Mouse (Mus musculus) hindbrain, embryonic 16.5 days (tissue): ENCODE results near the gene Crxos. TPM values are rescaled to one million over a fixed set of nuclear protein-coding genes. Genes with fewer than 3 reads are reported as not detected.

Experiments used
- ATAC-seq: fragments of 200-750 bp; cut with Nextera tagmentation; 2 replicates; pipeline ENCODE4 v1.8.0; 2017; ENCODE audit warnings: moderate TSS enrichment, moderate library complexity
- H3K27ac ChIP-seq: fragments of 300-500 bp; sonication (generic); 2 replicates; pipeline ENCODE4 v1.5.1; 2014; ENCODE audit warnings: low read depth, mild to moderate bottlenecking, control low read depth, low read length, moderate library complexity
- H3K27me3 ChIP-seq: fragments of 300-500 bp; sonication (generic); replicated peaks from 2 replicates; pipeline ENCODE4 v1.6.1; 2014; ENCODE audit warnings: low read length; ENCODE audit not compliant: control insufficient read depth, insufficient read depth
- H3K36me3 ChIP-seq: fragments of 300-500 bp; sonication (generic); 2 replicates; pipeline ENCODE4 v1.6.1; 2014; ENCODE audit warnings: mild to moderate bottlenecking, low read length, moderate library complexity, mixed read lengths; ENCODE audit not compliant: control insufficient read depth, insufficient read depth
- H3K4me1 ChIP-seq: fragments of 300-500 bp; sonication (generic); 2 replicates; pipeline ENCODE4 v1.6.1; 2014; ENCODE audit warnings: low read depth, low read length; ENCODE audit not compliant: control insufficient read depth, insufficient read depth
- H3K4me2 ChIP-seq: fragments of 300-500 bp; sonication (generic); 2 replicates; pipeline ENCODE4 v1.6.1; 2014; ENCODE audit warnings: mild to moderate bottlenecking, low read length, control low read depth, moderate library complexity
- H3K4me3 ChIP-seq: fragments of 300-500 bp; sonication (generic); 2 replicates; pipeline ENCODE4 v1.5.1; 2014; ENCODE audit warnings: mild to moderate bottlenecking, low read length, control low read depth, moderate library complexity
- H3K9ac ChIP-seq: fragments of 300-500 bp; sonication (generic); 2 replicates; pipeline ENCODE4 v1.6.1; 2014; ENCODE audit warnings: low read depth, mild to moderate bottlenecking, control low read depth, low read length, moderate library complexity
- H3K9me3 ChIP-seq: fragments of 300-500 bp; sonication (generic); 2 replicates; pipeline ENCODE4 v1.6.1; 2014; ENCODE audit warnings: mild to moderate bottlenecking, low read length, moderate library complexity; ENCODE audit not compliant: control insufficient read depth
- WGBS: fragments of 180-500 bp; shearing (Covaris S2); extraction: QIAGEN DNeasy Blood & Tissue Kit; methylation state at CpG from one replicate; pipeline ENCODE4 v1.1.7; 2014; 5-methylcytosine and 5-hydroxymethylcytosine counted together
- polyA plus RNA-seq: library from polyadenylated mRNA; unstranded; fragments of >200 nt; fragmentation: Nextera tagmentation; extraction: Ambion mirVana; gene quantifications from 2 replicates; pipeline ENCODE4 v1.2.1, GENCODE M21; 2015

Gene Crxos
- polyA plus RNA-seq, 1 experiment from 2014 or later, result not detected

DNA sequence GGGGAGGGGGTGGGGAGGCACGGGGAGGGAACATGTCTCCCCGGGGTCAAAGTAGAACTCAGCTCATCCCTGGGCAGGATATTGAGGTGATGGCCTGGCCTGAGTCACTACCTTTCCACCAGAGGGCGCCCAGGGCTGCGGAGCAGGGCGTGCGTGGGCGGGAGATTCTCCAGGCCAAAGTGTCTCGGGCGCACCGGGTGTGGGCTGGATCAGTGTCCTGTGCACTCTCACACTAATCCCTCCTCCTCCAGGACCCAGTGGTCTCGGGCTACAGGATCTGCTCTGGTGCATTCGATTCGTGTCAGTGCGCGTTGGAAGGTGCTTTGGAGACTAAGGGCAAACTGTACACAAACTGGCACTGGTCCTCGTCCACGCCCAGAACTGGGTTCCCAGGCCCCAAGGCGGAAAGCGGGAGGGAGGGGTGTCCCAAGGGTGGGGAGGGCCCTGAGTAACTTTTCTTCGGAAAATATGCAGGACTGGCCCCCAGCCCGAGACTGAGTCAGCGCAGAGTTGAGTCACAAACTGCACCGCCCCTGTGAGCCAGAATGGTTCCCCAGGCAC, 66.0 kb downstream of the Crxos start:
- peak overlapping the region; percentile 57 for H3K9ac ChIP-seq
- no peak overlapping the region for H3K27ac ChIP-seq
- ATAC-seq, result no peak
- H3K4me1 ChIP-seq, result peaks cover 17% of the 10 kb centered on the region
- H3K9me3 ChIP-seq, result no peaks in the 10 kb centered on the region; the same call in 1 of the 2 replicates
- peak overlapping the region; percentile 9; the same call in 1 of the 2 replicates for H3K4me3 ChIP-seq
- no peaks in the 10 kb centered on the region for H3K27me3 ChIP-seq
- 0 out of 2 replicates have a peak, but pooled peaks cover 2% of the 10 kb centered on the region for H3K36me3 ChIP-seq
- 4% methylated on average over 23 of the region's 23 CpGs for WGBS
- peak overlapping the region; percentile 53 for H3K4me2 ChIP-seq

DNA sequence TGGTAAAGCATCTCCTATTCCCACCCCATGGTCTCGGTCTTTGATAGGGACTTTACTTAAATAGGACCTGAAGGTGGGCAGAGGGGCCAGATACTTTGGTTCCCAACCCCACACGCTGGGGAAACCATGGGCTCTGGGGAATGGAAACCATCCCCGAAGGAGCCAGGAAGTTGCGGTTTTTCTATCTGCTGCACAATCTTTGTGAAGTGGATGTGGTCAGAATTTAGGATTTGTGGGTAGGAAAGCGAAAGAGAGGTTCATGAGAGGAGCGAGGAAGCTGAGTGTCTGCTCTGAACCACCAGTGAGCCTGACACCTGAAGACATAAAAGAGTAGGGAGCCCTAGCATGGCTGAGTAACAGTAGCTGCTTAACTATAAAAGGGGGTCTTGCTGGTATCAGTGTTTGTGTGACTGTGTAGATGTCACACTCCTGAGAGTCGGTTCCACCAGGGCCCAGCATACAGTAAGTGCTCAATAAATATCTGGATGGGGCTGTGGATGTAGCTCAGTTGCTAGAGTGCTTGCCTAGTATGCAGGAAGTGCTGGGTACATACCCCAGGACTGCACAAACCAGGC, 66.9 kb downstream of the Crxos start:
- Histone ChIP-seq H3K9me3 (no peaks in the 10 kb centered on the region; the same call in 1 of the 2 replicates), H3K36me3 (0 out of 2 replicates have a peak, but pooled peaks cover under 1% of the 10 kb centered on the region), H3K9ac (no peak overlapping the region), H3K27ac (no peak overlapping the region), H3K4me1 (peaks cover 14% of the 10 kb centered on the region), H3K27me3 (no peaks in the 10 kb centered on the region), H3K4me3 (no peak overlapping the region), H3K4me2 (no peak overlapping the region)
- no peak for ATAC-seq
- WGBS, result 90% methylated on average over 7 of the region's 7 CpGs

DNA sequence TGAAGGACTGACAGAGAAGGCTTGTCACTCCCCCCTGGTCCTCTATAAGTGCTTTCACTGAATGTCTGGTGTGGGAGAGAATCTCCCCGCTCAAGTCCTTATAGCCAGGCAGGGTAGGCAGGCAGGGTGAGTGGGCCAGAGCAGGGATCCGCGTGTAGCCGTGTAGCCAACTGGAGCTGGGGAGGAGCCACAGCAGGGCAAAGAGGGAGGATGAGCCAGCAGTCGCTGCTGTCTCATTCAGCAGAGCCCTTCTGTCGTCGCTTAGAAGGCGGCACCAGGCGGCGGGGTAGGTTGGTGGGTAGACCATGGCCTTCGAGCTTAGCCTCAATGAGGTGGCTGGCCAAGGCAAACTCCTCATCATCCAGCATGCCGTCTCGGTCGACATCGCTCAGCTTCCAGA, 67.6 kb downstream of the Crxos start:
- ATAC-seq, result no peak

DNA sequence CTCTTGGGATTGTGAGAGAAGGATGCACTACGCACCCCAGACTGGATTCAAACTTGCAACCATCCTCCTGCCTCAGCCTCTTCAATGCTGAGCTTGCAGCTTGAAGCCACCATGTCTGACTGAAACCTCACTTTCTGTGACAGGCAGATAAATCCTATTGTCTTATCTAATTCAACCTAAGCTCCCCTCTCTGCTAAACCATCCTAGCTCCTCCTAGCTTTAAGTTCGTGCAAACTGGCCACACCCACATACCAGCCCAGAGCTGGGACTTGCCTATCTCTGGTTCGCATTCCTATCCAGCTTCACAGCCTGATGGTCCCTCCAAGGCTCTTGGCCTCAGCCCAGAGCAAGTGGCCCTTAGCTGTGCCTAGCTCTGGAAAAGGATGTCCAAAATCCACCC, 70.0 kb downstream of the Crxos start:
- H3K27ac ChIP-seq, result no peak overlapping the region
- H3K4me1 ChIP-seq, result peaks cover 8% of the 10 kb centered on the region; the same call in 1 of the 2 replicates
- H3K4me2 ChIP-seq, result no peak overlapping the region
- no peak for ATAC-seq
- H3K36me3 ChIP-seq, result no peaks in the 10 kb centered on the region
- no peak overlapping the region for H3K4me3 ChIP-seq
- no peaks in the 10 kb centered on the region; the same call in 1 of the 2 replicates for H3K9me3 ChIP-seq
- no peak overlapping the region for H3K9ac ChIP-seq
- 77% methylated on average over 3 of the region's 3 CpGs for WGBS
- no peaks in the 10 kb centered on the region; the same call in 1 of the 2 replicates for H3K27me3 ChIP-seq

More for the DNA sequence above, 67.6 kb downstream of the Crxos start:
- Histone ChIP-seq H3K4me3 (no peak overlapping the region), H3K9ac (no peak overlapping the region), H3K9me3 (no peaks in the 10 kb centered on the region; the same call in 1 of the 2 replicates), H3K4me1 (peaks cover 7% of the 10 kb centered on the region), H3K27me3 (no peaks in the 10 kb centered on the region; the same call in 1 of the 2 replicates), H3K27ac (no peak overlapping the region), H3K36me3 (no peaks in the 10 kb centered on the region), H3K4me2 (no peak overlapping the region)
- WGBS, result 83% methylated on average over 15 of the region's 15 CpGs

Other genes starting within 250 kb of the Crxos start
- not detected in 2 replicates for gene Obox3, start 242.7 kb upstream of the Crxos start, polyA plus RNA-seq
- gene Obox5, start 132.5 kb upstream of the Crxos start, polyA plus RNA-seq, result not detected in 2 replicates
- not detected in 2 replicates for gene Obox6, start 42.9 kb upstream of the Crxos start, polyA plus RNA-seq
- not detected in 2 replicates for gene Crx, start 2.6 kb upstream of the Crxos start, polyA plus RNA-seq
- gene Selenow, start 39.8 kb downstream of the Crxos start, polyA plus RNA-seq, result 1,540 and 1,671 TPM in 2 replicates
- 104 and 111 TPM in 2 replicates for gene Nop53, start 63.5 kb downstream of the Crxos start, polyA plus RNA-seq
- 5.6 and 9.5 TPM in 2 replicates for gene Ehd2, start 85.0 kb downstream of the Crxos start, polyA plus RNA-seq
- 5.0 and 6.9 TPM in 2 replicates for gene Bicra, start 165.3 kb downstream of the Crxos start, polyA plus RNA-seq
- gene Zfp541, start 179.2 kb downstream of the Crxos start, polyA plus RNA-seq, result 0.09 and 0.16 TPM in 2 replicates
- gene Napa, start 215.8 kb downstream of the Crxos start, polyA plus RNA-seq, result 236 and 255 TPM in 2 replicates
- 48.3 and 49.8 TPM in 2 replicates for gene Kptn, start 237.3 kb downstream of the Crxos start, polyA plus RNA-seq
- gene Slc8a2, start 247.2 kb downstream of the Crxos start, polyA plus RNA-seq, result 1.1 and 1.2 TPM in 2 replicates